Mouse (Mus musculus) lung, embryonic 15.5 days (tissue): ENCODE results near the gene Gtpbp2. TPM values are rescaled to one million over a fixed set of nuclear protein-coding genes. Genes with fewer than 3 reads are reported as not detected.

Experiments
- ATAC-seq: fragments of 200-750 bp; cut with Nextera tagmentation; 2 replicates; pipeline ENCODE4 v1.8.0; 2017; ENCODE audit warnings: moderate number of reproducible peaks, borderline replicate concordance; ENCODE audit not compliant: low FRiP score, low TSS enrichment; ENCODE audit errors: extremely low read depth
- H3K27ac ChIP-seq: fragments of 300-500 bp; sonication (generic); 2 replicates; pipeline ENCODE4 v1.5.1; 2015; ENCODE audit warnings: moderate library complexity, mild to moderate bottlenecking, inconsistent platforms
- H3K27me3 ChIP-seq: fragments of 300-500 bp; sonication (generic); 2 replicates; pipeline ENCODE4 v1.6.1; 2015; ENCODE audit warnings: inconsistent platforms
- H3K36me3 ChIP-seq: fragments of 300-500 bp; sonication (generic); 2 replicates; pipeline ENCODE4 v1.6.1; 2015; ENCODE audit warnings: inconsistent platforms
- H3K4me1 ChIP-seq: fragments of 300-500 bp; sonication (generic); 2 replicates; pipeline ENCODE4 v1.6.1; 2015; ENCODE audit warnings: inconsistent platforms
- H3K4me2 ChIP-seq: fragments of 300-500 bp; sonication (generic); 2 replicates; pipeline ENCODE4 v1.6.1; 2015; ENCODE audit warnings: inconsistent platforms, mild to moderate bottlenecking, moderate library complexity
- H3K4me3 ChIP-seq: fragments of 300-500 bp; sonication (generic); 2 replicates; pipeline ENCODE4 v1.5.1; 2015; ENCODE audit warnings: mild to moderate bottlenecking, inconsistent platforms
- H3K9ac ChIP-seq: fragments of 300-500 bp; sonication (generic); 2 replicates; pipeline ENCODE4 v1.6.1; 2015; ENCODE audit warnings: inconsistent platforms
- H3K9me3 ChIP-seq: fragments of 300-500 bp; sonication (generic); 2 replicates; pipeline ENCODE4 v1.6.1; 2016; ENCODE audit warnings: inconsistent platforms
- WGBS: fragments of 180-500 bp; shearing (Covaris S2); methylation state at CpG from one replicate; pipeline ENCODE4 v1.1.7; 2015; 5-methylcytosine and 5-hydroxymethylcytosine counted together
- polyA plus RNA-seq: library from polyadenylated mRNA; unstranded; fragments of >200 nt; fragmentation: Nextera tagmentation; extraction: Ambion mirVana; gene quantifications from 2 replicates; pipeline ENCODE4 v1.2.1, GENCODE M21; 2015

Gtpbp2 gene
- polyA plus RNA-seq, 1 experiment from 2014 or later = 50.9 TPM

DNA sequence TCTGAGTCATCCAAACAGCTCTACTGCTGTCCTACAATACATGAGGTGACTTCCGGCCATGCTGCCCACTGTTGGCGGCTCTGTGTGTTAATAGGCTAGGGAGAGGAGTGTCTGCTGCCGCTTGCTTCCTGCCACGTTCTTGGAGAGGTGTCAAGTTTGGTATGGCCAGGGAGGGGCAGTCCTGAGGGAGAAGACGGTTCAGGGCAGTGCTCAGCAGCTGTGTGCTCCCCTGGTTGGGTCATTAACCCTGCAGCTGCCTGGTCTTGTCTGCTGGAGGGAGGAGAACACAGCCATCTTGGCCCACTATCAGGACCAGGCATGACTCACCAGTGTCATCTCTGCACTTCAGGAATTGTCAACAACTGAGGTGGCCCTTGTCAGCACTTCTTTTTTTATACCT is 7.5 kb downstream of the Gtpbp2 start:
- Histone ChIP-seq H3K4me3 (no peak overlapping the region), H3K36me3 (peaks cover 87% of the 10 kb centered on the region), H3K9ac (no peak overlapping the region), H3K27me3 (no peaks in the 10 kb centered on the region), H3K4me2 (no peak overlapping the region), H3K4me1 (peaks cover 2% of the 10 kb centered on the region), H3K27ac (no peak overlapping the region), H3K9me3 (no peaks in the 10 kb centered on the region)
- no peak for ATAC-seq
- 45% methylated on average over 5 of the region's 5 CpGs for whole genome bisulfite sequencing

DNA sequence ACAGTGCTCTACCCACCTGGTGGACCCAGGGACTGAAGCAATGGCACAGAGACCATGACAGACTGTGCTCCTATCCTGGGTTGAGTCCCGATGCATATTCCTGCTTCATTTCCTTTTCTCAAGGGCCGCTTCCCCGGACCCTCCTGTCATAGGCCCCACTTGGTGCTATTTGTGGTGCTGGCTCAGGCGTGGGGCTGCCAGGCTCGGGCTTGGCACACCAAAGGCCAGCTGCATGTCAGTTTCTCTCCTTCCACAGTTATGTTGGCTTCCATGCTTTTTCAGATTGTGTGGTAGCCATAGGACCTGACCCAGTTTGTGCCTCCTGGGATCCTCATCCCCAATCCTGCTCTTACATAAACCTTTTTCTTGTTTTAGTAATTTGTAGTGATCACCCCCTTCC is 7.9 kb downstream of the Gtpbp2 start:
- Histone ChIP-seq H3K9ac (no peak overlapping the region), H3K36me3 (peaks cover 89% of the 10 kb centered on the region), H3K9me3 (no peaks in the 10 kb centered on the region), H3K4me3 (no peak overlapping the region), H3K4me2 (no peak overlapping the region), H3K4me1 (no peaks in the 10 kb centered on the region), H3K27ac (no peak overlapping the region), H3K27me3 (no peaks in the 10 kb centered on the region)
- 89% methylated on average over 5 of the region's 5 CpGs for WGBS
- no peak for ATAC-seq

DNA sequence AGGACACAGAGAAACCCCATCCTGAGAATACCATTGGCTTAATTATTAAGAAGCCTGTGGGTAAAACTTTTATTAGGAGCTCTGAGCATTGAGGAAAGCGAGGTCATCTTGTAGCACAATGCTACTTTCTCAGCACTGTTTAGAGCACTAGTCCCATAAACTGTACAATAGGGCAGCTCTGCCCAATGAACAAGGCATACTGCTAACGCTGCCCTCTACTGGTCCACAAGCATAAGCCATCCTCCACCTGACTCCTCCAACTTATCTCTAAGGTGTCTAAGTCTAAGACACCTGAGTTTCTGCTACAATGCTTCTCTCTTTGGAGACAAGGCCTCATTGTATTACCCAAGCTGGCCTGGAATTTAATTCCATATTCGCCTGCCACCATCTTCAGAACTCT is 9.7 kb downstream of the Gtpbp2 start:
- WGBS = 71% methylated on average over 3 of the region's 3 CpGs
- no peak for ATAC-seq
- no peaks in the 10 kb centered on the region for H3K9me3 ChIP-seq
- peaks cover 84% of the 10 kb centered on the region for H3K36me3 ChIP-seq
- no peak overlapping the region for H3K4me2 ChIP-seq
- H3K27me3 ChIP-seq = no peaks in the 10 kb centered on the region
- no peak overlapping the region for H3K27ac ChIP-seq
- H3K4me3 ChIP-seq = no peak overlapping the region
- no peaks in the 10 kb centered on the region for H3K4me1 ChIP-seq
- no peak overlapping the region for H3K9ac ChIP-seq

DNA sequence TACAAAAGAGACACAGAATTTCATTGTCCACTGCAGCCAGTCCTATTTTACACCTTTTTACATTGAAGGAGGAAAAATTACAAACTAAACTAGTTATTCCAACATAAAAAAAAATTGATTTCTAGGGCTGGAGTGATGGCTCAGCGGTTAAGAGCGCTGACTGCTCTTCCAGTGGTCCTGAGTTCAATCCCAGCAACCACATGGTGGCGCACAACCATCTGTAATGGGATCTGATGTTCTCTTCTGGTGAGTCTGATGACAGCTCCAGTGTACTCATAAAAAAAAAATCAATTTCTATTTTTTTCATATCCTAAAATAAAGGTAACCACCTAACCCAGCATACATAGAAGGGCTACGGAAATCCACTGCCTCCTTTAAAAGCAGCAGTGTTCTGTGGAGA is 21.4 kb downstream of the Gtpbp2 start:
- peaks cover 92% of the 10 kb centered on the region for H3K36me3 ChIP-seq
- H3K4me1 ChIP-seq = no peaks in the 10 kb centered on the region
- H3K27ac ChIP-seq = no peak overlapping the region
- H3K9ac ChIP-seq = no peak overlapping the region
- H3K9me3 ChIP-seq = no peaks in the 10 kb centered on the region
- no peak for ATAC-seq
- H3K4me3 ChIP-seq = no peak overlapping the region
- WGBS = 80% methylated on average over 4 of the region's 4 CpGs
- H3K27me3 ChIP-seq = no peaks in the 10 kb centered on the region
- no peak overlapping the region for H3K4me2 ChIP-seq

DNA sequence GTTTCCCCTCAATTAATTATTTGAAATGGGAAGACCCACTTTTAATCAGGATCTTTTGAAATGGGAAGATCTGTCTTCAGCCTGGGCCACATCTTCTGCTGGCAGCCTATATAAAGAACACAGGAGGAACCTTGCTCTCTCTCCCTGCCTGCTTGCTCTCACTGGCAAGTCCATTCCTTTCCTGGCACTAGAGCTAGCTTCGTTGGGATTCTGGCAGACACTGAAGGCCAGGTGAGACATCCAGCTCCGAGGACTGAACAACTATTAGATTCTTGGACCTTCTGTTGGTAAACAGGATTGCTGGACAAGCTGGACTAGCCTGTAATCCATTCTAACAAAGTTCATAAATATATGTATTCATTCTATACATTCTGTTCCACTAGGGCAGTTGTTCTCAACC is 28.0 kb downstream of the Gtpbp2 start:
- H3K9me3 ChIP-seq = no peaks in the 10 kb centered on the region
- ATAC-seq = no peak
- no peak overlapping the region for H3K27ac ChIP-seq
- WGBS = 81% methylated on average over 2 of the region's 2 CpGs
- H3K4me2 ChIP-seq = no peak overlapping the region
- H3K4me3 ChIP-seq = no peak overlapping the region
- no peak overlapping the region for H3K9ac ChIP-seq
- peaks cover 88% of the 10 kb centered on the region for H3K36me3 ChIP-seq
- no peaks in the 10 kb centered on the region for H3K4me1 ChIP-seq
- no peaks in the 10 kb centered on the region for H3K27me3 ChIP-seq

DNA sequence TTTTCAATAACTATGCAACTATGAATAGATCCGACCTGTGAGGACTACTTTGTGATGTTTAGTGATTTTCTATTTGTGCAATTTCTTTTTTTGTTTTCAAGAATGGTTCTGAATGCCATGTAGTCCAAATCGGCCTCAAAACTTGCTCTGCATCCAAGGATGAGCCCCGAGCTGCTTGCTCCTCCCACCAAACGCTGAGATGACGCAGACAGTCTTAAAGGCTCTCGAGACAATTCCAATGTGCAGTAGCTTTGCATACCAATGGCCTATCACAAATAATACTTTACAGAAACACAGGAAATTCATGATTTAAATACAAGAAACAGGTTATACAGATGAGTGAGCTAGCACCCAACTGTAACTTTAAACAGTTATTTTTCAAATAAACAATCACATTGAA is 40.3 kb downstream of the Gtpbp2 start:
- no peaks in the 10 kb centered on the region for H3K9me3 ChIP-seq
- ATAC-seq = no peak
- no peaks in the 10 kb centered on the region for H3K27me3 ChIP-seq
- H3K36me3 ChIP-seq = peaks cover 34% of the 10 kb centered on the region
- peak overlapping the region; percentile 74 for H3K4me3 ChIP-seq
- no peak overlapping the region for H3K27ac ChIP-seq
- peaks cover 28% of the 10 kb centered on the region for H3K4me1 ChIP-seq
- peak overlapping the region; percentile 65; the same call in 1 of the 2 replicates for H3K9ac ChIP-seq
- WGBS = 43% methylated on average over 6 of the region's 6 CpGs
- peak overlapping the region; percentile 78 for H3K4me2 ChIP-seq

DNA sequence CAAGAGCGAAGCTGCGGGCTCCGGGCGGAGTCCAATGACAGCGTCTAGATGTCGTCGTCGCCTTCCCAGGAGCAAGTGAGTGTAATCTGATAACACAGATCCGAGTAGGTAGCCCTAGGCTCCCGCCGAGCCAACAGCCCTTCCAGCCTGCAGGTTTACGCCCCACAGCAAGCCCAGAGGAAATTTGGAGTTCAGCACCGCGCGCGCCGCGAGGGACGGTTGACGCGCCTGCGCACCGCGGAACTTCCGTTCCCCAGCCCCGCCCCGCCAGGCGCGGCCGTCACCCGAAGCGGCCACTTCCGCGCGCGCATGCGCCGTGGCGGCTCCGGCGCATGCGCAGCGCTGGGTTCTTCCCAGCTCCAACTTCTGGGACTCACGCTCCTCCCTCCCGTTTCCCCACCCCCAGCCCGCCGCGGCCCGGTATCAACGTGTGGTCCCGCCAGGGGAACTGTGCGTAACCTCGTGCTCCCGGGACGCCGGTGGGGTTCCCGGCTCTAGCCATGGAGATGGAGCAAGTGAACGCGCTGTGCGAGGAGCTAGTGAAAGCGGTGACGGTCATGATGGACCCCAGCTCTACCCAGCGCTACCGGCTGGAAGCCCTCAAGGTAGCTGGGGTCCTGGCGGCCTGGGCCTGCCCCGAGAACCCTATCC is 41.7 kb downstream of the Gtpbp2 start, which contains the start of the genes Polh and Xpo5:
TSS of gene Polh (minus strand) at position 225 of the 651 bp plus-strand sequence.
TSS of gene Xpo5 (plus strand) at position 362 of the 651 bp plus-strand sequence.
- peak; percentile 96 for ATAC-seq
- Histone ChIP-seq H3K9ac (peak within 1 kb of the TSS; percentile 79), H3K36me3 (peaks cover 34% of the 10 kb centered on the region), H3K4me3 (peak within 1 kb of the TSS; percentile 74), H3K27me3 (no peaks in the 10 kb centered on the region), H3K4me1 (peaks cover 28% of the 10 kb centered on the region), H3K4me2 (peak within 1 kb of the TSS; percentile 80), H3K9me3 (no peaks in the 10 kb centered on the region), H3K27ac (peak within 1 kb of the TSS; percentile 85)
- under 1% methylated on average over 61 of the region's 66 CpGs for WGBS

DNA sequence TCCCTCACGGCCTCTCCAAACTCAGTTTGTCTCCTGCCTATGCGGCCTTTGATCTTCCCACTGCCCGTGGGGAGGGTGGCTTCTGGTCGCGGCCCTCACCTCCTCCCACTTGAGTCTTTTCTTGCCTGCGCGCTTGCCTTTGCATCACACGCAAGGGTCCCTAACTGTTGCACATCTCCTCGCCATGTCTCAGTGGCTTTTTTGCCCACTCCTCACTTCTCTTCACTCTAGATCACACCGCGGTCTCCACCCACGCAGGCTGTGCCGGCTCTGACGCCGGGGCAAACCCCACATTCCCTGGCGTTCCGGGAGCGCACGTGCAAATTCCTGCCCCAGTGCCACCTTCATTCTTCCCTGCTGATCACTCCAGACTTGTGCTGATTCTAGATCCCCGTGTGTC is 42.2 kb downstream of the Gtpbp2 start:
- ATAC-seq = no peak
- Histone ChIP-seq H3K27me3 (no peaks in the 10 kb centered on the region), H3K4me1 (peaks cover 28% of the 10 kb centered on the region), H3K36me3 (peaks cover 35% of the 10 kb centered on the region), H3K27ac (peak overlapping the region; percentile 62), H3K9ac (peak overlapping the region; percentile 79), H3K4me2 (peak overlapping the region; percentile 80), H3K9me3 (no peaks in the 10 kb centered on the region), H3K4me3 (peak overlapping the region; percentile 74)
- under 1% methylated on average over 20 of the region's 20 CpGs for WGBS

DNA sequence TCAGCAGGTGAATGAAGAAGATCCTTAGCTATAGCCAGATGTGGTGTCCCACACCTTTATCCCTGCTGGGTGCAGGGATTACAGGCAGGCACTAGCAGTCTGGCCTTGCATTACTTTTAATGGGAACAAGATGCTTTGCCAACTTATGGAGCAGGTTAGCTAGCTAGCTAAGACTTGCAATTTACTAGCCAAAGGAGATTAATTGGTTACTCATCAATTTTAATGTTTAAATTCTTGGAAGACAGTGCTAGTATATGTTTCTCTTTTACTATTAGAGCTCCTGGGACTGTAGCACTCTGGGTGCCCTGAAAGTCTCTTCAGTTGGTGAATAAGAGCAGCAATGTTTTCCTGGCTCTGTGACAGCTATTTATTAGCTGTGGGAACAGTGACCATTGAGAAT is 45.8 kb downstream of the Gtpbp2 start:
- Histone ChIP-seq H3K9ac (no peak overlapping the region), H3K36me3 (peaks cover 53% of the 10 kb centered on the region), H3K27ac (no peak overlapping the region), H3K4me3 (no peak overlapping the region), H3K9me3 (no peaks in the 10 kb centered on the region), H3K4me2 (no peak overlapping the region), H3K4me1 (peaks cover 15% of the 10 kb centered on the region), H3K27me3 (no peaks in the 10 kb centered on the region)
- no peak for ATAC-seq

DNA sequence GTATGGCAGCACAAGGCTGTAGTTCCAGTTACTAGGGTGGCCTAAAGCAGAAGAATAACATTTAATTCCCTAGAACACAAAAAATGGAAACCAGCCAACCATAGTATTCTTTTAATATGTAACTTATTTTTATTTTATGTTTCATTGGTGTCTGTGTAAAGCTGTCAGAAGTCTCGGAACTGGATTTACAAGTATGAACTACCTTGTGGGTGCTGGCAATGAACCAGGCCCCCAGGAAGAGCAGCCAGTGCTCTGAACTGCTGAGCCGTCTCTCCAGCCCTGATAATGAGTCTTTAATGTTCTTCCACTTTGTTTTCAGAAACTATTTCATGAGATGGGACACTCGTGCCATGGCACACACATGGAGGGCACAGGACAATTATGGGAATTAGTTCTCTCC is 49.7 kb downstream of the Gtpbp2 start:
- no peak overlapping the region for H3K27ac ChIP-seq
- H3K9me3 ChIP-seq = no peaks in the 10 kb centered on the region
- no peak overlapping the region for H3K9ac ChIP-seq
- H3K4me3 ChIP-seq = no peak overlapping the region
- H3K4me2 ChIP-seq = no peak overlapping the region
- peaks cover 86% of the 10 kb centered on the region for H3K36me3 ChIP-seq
- ATAC-seq = no peak
- H3K4me1 ChIP-seq = no peaks in the 10 kb centered on the region
- 88% methylated on average over 3 of the region's 3 CpGs for WGBS
- no peaks in the 10 kb centered on the region for H3K27me3 ChIP-seq
